Mouse (Mus musculus): Measurements from ENCODE around the gene Cdhr4.

DNA sequence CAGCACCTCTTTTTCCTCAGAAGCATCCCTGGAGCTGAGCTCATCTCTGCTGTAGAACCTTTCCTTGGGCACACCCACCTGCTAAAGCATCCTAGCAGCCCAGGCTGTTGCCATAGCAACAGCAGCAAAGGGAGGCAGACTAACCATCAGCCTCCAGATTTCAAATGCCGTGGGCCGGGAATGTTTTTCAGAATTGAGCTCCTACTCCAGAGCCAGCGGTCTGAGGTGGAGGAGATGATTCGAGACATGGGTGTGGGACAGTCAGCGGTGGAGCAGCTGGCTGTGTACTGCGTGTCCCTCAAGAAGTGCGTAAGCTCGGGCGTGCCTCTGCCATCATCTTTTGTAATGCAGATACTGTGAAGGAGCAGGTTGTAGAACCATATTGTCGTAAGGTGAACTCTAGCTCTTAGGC lies 30.9 kb upstream of the Cdhr4 start:
- TF ChIP-seq CTCF (IDR thresholded peaks at IDR 0.05; ENCODE audit: borderline replicate concordance, insufficient read depth, low read depth, low read length), result no peak
- no peak for TF ChIP-seq POLR2A (IDR thresholded peaks at IDR 0.05; ENCODE audit: borderline replicate concordance, insufficient read depth, low read length)

Data from cerebellum, adult 2 months (tissue).